Mouse (Mus musculus) mouse trophoblast stem cell (cell line): ENCODE measurements around the gene Tmem210.

Source experiments
- in situ Hi-C, 2 experiments: fragments of 300-500 bp; cut with MseI, MboI; formaldehyde crosslinking; loops; 2 replicates in 1 of 2; 3 replicates in 1 of 2; pipeline ENCODE4 v1.15.1; 2025

The Tmem210 gene

GRCm38 (mm10) chr2:25293706-25294105 is 5.8 kb downstream of the Tmem210 start:
- in situ Hi-C loops, result no loop called here

GRCm38 (mm10) chr2:25297093-25297492 is 9.1 kb downstream of the Tmem210 start:
- in situ Hi-C loops, result no loop called here

GRCm38 (mm10) chr2:25298046-25298445 is 10.1 kb downstream of the Tmem210 start:
- in situ Hi-C loops, result no loop called here

- in situ Hi-C loops, result no loop called here
Measured at GRCm38 (mm10) chr2:25303452-25303851, 15.5 kb downstream of the Tmem210 start.

- in situ Hi-C loops, result no loop called here
Measured at GRCm38 (mm10) chr2:25303931-25304656, 16.1 kb downstream of the Tmem210 start.

GRCm38 (mm10) chr2:25304657-25305541 is 17.0 kb downstream of the Tmem210 start:
- in situ Hi-C loops, result no loop called here

- in situ Hi-C loops, result no loop called here
Measured at GRCm38 (mm10) chr2:25305587-25306359, 17.8 kb downstream of the Tmem210 start.

GRCm38 (mm10) chr2:25310180-25310579 is 22.2 kb downstream of the Tmem210 start:
- in situ Hi-C loops, result no loop called here

- in situ Hi-C loops, result no loop called here
Measured at GRCm38 (mm10) chr2:25310969-25311368, 23.0 kb downstream of the Tmem210 start.

GRCm38 (mm10) chr2:25311491-25311891 is 23.5 kb downstream of the Tmem210 start:
- in situ Hi-C loops, result no loop called here

- in situ Hi-C loops, result no loop called here
Measured at GRCm38 (mm10) chr2:25318119-25318966, 30.4 kb downstream of the Tmem210 start.

GRCm38 (mm10) chr2:25318971-25319773 is 31.2 kb downstream of the Tmem210 start, which contains the start of gene Grin1:
Grin1 (minus strand) TSS chr2:25319187.
- in situ Hi-C loops, result no loop called here

GRCm38 (mm10) chr2:25320084-25320483 is 32.1 kb downstream of the Tmem210 start:
- in situ Hi-C loops, result no loop called here

- in situ Hi-C loops, result no loop called here
Measured at GRCm38 (mm10) chr2:25326036-25326435, 38.1 kb downstream of the Tmem210 start.

- in situ Hi-C loops, result no loop called here
Measured at GRCm38 (mm10) chr2:25328440-25328839, 40.5 kb downstream of the Tmem210 start.

GRCm38 (mm10) chr2:25331470-25331869 is 43.5 kb downstream of the Tmem210 start:
- in situ Hi-C loops, result no loop called here

GRCm38 (mm10) chr2:25332286-25333160 is 44.6 kb downstream of the Tmem210 start, which contains the start of gene Man1b1:
Man1b1 (plus strand) TSS chr2:25332338.
- in situ Hi-C loops, result no loop called here

- in situ Hi-C loops, result no loop called here
Measured at GRCm38 (mm10) chr2:25333569-25333968, 45.6 kb downstream of the Tmem210 start.

GRCm38 (mm10) chr2:25338303-25338702 is 50.4 kb downstream of the Tmem210 start:
- in situ Hi-C loops, result no loop called here
